Mouse (Mus musculus): ENCODE measurements around the gene Flt3. TPM values are rescaled to one million over a fixed set of nuclear protein-coding genes. Genes with fewer than 3 reads are reported as not detected.

Gene Flt3
- total and polyA plus RNA-seq, 3 experiments: 0.09 to 0.16 (median 0.13) TPM

DNA sequence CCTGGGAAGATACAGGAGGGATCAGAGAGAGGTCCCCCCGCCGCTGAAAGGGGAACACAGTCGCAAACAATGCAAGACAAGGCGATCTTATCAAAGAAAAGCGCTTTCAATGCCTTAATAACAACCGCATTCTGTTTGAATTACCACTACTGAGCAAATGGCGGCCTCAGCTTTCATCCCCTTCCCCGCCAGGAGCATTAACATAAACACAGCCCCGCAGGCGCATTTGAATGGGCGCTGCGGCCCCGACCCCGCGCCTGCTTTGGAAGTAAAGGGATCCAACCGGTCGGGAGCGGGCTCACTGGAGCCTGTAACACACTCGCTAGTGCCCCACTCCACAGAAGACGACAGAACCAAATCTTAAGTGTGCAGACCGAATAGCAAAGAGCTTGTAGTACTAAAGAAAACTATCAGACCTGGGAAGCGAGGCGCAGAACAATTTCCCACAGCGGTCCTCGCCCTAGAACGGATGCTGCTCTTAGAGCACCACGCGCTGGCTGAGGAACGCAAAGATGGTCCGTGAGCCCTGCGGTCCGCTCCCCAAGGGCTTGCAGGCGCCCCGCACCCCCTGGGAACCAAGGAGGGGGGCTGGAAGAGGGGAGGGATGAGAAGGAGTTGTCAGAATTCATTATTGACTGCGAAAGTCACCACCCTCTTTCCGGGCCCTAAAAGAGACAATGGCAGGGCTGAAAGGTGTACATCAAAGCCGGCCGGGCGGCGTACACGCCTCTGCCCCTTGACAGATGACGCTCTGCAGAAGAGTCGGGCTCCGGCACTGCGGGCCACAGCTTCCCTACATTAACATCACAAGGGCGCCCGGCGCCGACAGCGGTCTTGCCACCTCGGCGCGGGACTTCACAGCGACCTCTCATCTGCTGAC is 95.8 kb downstream of the Flt3 start:
- no peak for DNase-seq
- Histone ChIP-seq H3K27ac (no peak overlapping the region), H3K79me2 (replicated peaks; ENCODE audit: control insufficient read depth, insufficient read depth, low read length) (no peaks in the 10 kb centered on the region), H3K27me3 (ENCODE audit: control insufficient read depth, insufficient read depth, low read length) (peaks cover 31% of the 10 kb centered on the region), H3K9ac (ENCODE audit: low read depth, low read length) (no peak overlapping the region), H3K4me1 (ENCODE audit: control insufficient read depth, insufficient read depth, low read length) (no peaks in the 10 kb centered on the region), H3K36me3 (ENCODE audit: control insufficient read depth, insufficient read depth, low read length) (no peaks in the 10 kb centered on the region), H3K4me3 (no peak overlapping the region)
- under 1% methylated on average over 54 of the region's 54 CpGs for WGBS
- intact Hi-C loops (cut with DNase I): no loop called here
- TF ChIP-seq CTCF (IDR thresholded peaks at IDR 0.05): no peak
- no peak for TF ChIP-seq EP300 (IDR thresholded peaks at IDR 0.05; ENCODE audit: insufficient read depth, low read depth, low read length)
- TF ChIP-seq POLR2A (IDR thresholded peaks at IDR 0.05; ENCODE audit: insufficient read depth, low read depth, low read length): no peak

DNA sequence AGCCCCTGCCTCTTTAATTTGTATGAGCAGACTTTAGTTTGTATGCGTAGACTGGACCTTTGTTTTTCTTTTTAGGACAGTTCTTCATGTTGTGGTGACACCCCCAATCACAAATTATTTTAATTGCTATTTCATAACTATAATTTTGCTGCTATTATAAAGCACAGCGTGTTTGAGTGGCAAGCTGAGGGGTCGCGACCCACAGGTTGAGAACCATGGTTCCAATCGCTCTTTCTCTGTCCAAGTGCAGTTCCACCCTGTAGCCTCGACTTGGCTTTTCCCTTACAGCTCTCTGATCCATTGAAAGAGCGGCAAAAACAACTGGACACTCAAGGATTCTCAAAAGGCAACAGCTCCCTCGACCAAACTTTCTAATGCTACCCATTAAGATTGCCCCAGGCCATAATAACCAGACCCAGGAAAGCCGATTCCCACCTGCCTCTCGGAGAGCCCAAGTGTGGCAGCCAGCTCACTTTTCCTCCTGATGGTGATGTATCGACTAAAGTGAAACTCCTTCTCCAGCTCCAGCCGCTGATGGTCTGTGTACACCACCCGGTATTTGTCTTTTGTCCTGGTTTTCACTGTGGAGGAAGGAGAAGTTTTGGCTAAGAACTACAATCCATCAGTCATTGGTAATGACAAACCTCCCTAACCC is 97.4 kb downstream of the Flt3 start:
- H3K27ac ChIP-seq: no peak overlapping the region
- H3K36me3 ChIP-seq (ENCODE audit: control insufficient read depth, insufficient read depth, low read length): no peaks in the 10 kb centered on the region
- H3K79me2 ChIP-seq (replicated peaks; ENCODE audit: control insufficient read depth, insufficient read depth, low read length): no peaks in the 10 kb centered on the region
- TF ChIP-seq EP300 (IDR thresholded peaks at IDR 0.05; ENCODE audit: insufficient read depth, low read depth, low read length) (no peak), POLR2A (IDR thresholded peaks at IDR 0.05; ENCODE audit: insufficient read depth, low read depth, low read length) (no peak), CTCF (IDR thresholded peaks at IDR 0.05) (no peak)
- no peaks in the 10 kb centered on the region for H3K4me1 ChIP-seq (ENCODE audit: control insufficient read depth, insufficient read depth, low read length)
- H3K27me3 ChIP-seq (ENCODE audit: control insufficient read depth, insufficient read depth, low read length): peaks cover 30% of the 10 kb centered on the region
- no peak for DNase-seq
- no peak overlapping the region for H3K9ac ChIP-seq (ENCODE audit: low read depth, low read length)
- 8% methylated on average over 13 of the region's 13 CpGs for WGBS
- intact Hi-C loops (cut with DNase I): no loop called here
- H3K4me3 ChIP-seq: no peak overlapping the region

DNA sequence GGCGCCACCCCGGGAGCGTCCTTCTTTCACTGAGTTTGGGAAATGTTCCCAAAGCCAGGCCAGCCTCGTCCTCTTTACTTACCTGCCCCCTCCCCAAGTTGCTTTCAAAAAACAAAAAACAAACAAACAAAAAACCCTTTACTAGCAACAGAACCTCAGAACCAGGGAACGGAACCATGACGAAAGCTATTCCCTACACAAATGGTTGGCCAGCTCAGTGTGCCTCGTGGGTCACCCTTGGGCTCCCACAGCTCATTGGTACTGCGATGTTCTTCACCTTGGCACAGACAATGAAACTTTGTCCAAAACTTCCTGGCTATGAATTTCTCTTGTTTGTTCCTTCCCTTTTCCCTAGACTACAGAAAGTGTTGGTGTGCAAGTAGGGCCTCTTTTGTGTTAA is 98.1 kb downstream of the Flt3 start:
- TF ChIP-seq CTCF (IDR thresholded peaks at IDR 0.05) (no peak), EP300 (IDR thresholded peaks at IDR 0.05; ENCODE audit: insufficient read depth, low read depth, low read length) (no peak), POLR2A (IDR thresholded peaks at IDR 0.05; ENCODE audit: insufficient read depth, low read depth, low read length) (no peak)

DNA sequence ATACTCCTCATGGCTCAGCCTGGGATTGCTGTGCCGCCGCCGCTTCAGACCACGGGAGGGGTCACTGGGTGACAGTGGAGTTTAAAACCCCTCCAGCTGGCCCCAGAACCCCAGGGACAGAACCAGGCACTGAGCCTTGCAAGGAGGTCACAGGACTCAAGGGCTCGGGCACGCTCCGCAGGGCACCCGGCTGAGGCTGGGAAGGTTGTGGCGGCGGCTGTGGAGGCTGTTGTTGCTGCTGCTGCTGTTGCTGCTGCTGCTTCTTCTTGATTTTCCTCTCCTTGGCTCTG is 98.6 kb downstream of the Flt3 start:
- Histone ChIP-seq H3K4me1 (ENCODE audit: control insufficient read depth, insufficient read depth, low read length) (no peaks in the 10 kb centered on the region), H3K9ac (ENCODE audit: low read depth, low read length) (no peak overlapping the region), H3K4me3 (no peak overlapping the region), H3K79me2 (replicated peaks; ENCODE audit: control insufficient read depth, insufficient read depth, low read length) (no peaks in the 10 kb centered on the region), H3K36me3 (ENCODE audit: control insufficient read depth, insufficient read depth, low read length) (no peaks in the 10 kb centered on the region), H3K27me3 (ENCODE audit: control insufficient read depth, insufficient read depth, low read length) (peaks cover 26% of the 10 kb centered on the region), H3K27ac (no peak overlapping the region)
- intact Hi-C loops (cut with DNase I): no loop called here
- TF ChIP-seq EP300 (IDR thresholded peaks at IDR 0.05; ENCODE audit: insufficient read depth, low read depth, low read length): no peak
- no peak for TF ChIP-seq POLR2A (IDR thresholded peaks at IDR 0.05; ENCODE audit: insufficient read depth, low read depth, low read length)
- no peak for TF ChIP-seq CTCF (IDR thresholded peaks at IDR 0.05)
- 3% methylated on average over 10 of the region's 10 CpGs for WGBS
- DNase-seq: no peak

More for the DNA sequence above, 98.1 kb downstream of the Flt3 start:
- no peak overlapping the region for H3K27ac ChIP-seq
- peaks cover 30% of the 10 kb centered on the region for H3K27me3 ChIP-seq (ENCODE audit: control insufficient read depth, insufficient read depth, low read length)
- no peak for DNase-seq
- no peak overlapping the region for H3K9ac ChIP-seq (ENCODE audit: low read depth, low read length)
- no peaks in the 10 kb centered on the region for H3K36me3 ChIP-seq (ENCODE audit: control insufficient read depth, insufficient read depth, low read length)
- H3K4me3 ChIP-seq: no peak overlapping the region
- no peaks in the 10 kb centered on the region for H3K79me2 ChIP-seq (replicated peaks; ENCODE audit: control insufficient read depth, insufficient read depth, low read length)
- no peaks in the 10 kb centered on the region for H3K4me1 ChIP-seq (ENCODE audit: control insufficient read depth, insufficient read depth, low read length)
- intact Hi-C loops (cut with DNase I): no loop called here
- 8% methylated on average over 8 of the region's 8 CpGs for whole genome bisulfite sequencing

DNA sequence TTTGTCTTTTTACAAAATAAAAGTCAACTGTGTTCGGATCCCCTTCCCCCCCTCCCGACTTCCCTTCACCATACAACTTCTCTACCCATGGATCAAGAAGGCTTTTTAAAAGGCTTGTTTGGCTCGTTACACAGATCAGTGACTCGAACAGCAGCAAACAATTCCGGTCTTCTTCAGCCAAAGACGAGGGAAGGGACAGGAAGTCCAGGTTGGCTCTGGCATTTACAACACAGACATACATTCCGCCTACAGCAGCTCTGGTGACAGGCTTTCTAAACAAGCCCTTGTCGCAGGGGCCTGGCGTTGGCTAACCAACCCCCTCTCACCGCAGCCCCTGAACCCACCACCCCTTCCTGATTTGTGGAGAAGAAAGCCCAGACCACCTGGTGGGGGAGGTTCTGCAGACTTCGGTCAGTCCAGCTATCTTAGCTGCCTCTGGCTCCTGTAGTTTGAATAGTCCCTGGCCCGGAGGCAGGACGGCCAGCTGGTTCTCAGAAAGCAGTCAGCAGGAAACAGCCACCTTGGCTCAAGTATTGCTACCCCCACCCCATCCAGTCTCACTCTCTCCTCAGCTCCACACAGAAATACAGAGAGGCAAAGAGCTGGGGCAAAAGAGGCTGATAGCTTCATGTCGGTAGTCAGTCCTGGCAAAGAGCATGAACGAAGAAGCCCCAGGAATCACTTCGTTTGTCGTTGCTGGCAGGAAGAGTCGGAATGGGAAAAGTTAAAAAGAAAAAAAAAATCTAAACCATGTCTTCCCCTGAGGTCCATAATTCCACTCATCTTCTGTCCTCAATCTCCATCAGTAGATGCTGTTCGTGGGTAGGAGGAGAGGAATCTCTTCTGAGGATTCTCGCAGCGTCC is 99.1 kb downstream of the Flt3 start:
- intact Hi-C loops (cut with DNase I): no loop called here
- Histone ChIP-seq H3K79me2 (replicated peaks; ENCODE audit: control insufficient read depth, insufficient read depth, low read length) (no peaks in the 10 kb centered on the region), H3K27ac (no peak overlapping the region), H3K36me3 (ENCODE audit: control insufficient read depth, insufficient read depth, low read length) (no peaks in the 10 kb centered on the region), H3K4me3 (no peak overlapping the region), H3K27me3 (ENCODE audit: control insufficient read depth, insufficient read depth, low read length) (peaks cover 23% of the 10 kb centered on the region), H3K9ac (ENCODE audit: low read depth, low read length) (no peak overlapping the region), H3K4me1 (ENCODE audit: control insufficient read depth, insufficient read depth, low read length) (no peaks in the 10 kb centered on the region)
- no peak for DNase-seq
- TF ChIP-seq EP300 (IDR thresholded peaks at IDR 0.05; ENCODE audit: insufficient read depth, low read depth, low read length) (no peak), POLR2A (IDR thresholded peaks at IDR 0.05; ENCODE audit: insufficient read depth, low read depth, low read length) (no peak), CTCF (IDR thresholded peaks at IDR 0.05) (no peak)
- 2% methylated on average over 21 of the region's 21 CpGs for WGBS

Data from heart, adult 2 months (tissue).